In the genomic region with DNA sequence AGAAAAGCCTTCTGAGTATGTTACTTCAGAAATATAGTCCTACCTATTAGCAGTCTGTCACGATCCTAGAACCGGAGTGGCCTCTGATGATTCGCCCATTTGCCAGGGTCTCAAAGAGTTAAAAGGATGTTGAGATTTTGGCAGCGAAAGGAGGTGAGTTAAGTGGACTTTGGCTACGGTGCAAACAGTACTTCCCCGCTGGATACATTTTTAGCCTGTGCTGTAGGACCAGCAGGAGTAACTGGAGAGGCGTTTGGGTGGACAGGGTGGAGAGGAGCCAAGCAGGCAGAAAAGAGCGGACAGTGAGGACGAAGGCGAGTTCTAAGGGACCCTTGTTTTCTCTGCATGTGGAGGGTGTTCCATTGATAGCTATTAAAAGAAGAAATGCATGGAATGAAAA, we compare ENCODE assay signal across 10 mouse cellular contexts.
DNase-seq lines count a peak whose midpoint lies in the region; ATAC-seq and TF ChIP-seq lines count a peak whose summit lies in the region.
"Had no signal": no experiment of that assay in that cellular context is flagged by ENCODE, and none has a peak within 500 bp of the region (broad histone marks: within the 10 kb centered on the region; RNA-seq: fewer than 3 reads in every experiment).

No protein-coding gene starts in this region.

- H3K4me3 ChIP-seq in brown adipose tissue, adult 24 weeks (ENCODE audit: insufficient read depth, low read depth, low read length): no peak overlapping the region
- no peak overlapping the region for H3K4me3 ChIP-seq in heart, postnatal 0 days (ENCODE audit: low read depth, low read length)
- H3K4me3 ChIP-seq: intestine, embryonic 15.5 days had no signal

- no peak overlapping the region for H3K9ac ChIP-seq in heart, postnatal 0 days (replicated peaks; ENCODE audit: low read depth, low read length)
- H3K9ac ChIP-seq: intestine, embryonic 15.5 days had no signal

- WGBS in heart, postnatal 0 days: 20% methylated on average over 10 of the region's 10 CpGs

- no peak for TF ChIP-seq EP300 in heart, postnatal 0 days (IDR thresholded peaks at IDR 0.05; ENCODE audit: low read depth)

- intact Hi-C loops in heart, postnatal 25 days (cut with DNase I): loop anchor here (2.0 kb wide), 1 partner anchor 105 kb away; no protein-coding TSS in a partner anchor

- peaks cover 40% of the 10 kb centered on the region for H3K4me1 ChIP-seq in brown adipose tissue, adult 24 weeks (ENCODE audit: control insufficient read depth, insufficient read depth, insufficient read length, low read length)
- peaks cover 32% of the 10 kb centered on the region for H3K4me1 ChIP-seq in heart, postnatal 0 days (ENCODE audit: control insufficient read depth, insufficient read depth)

- TF ChIP-seq CTCF in heart, postnatal 0 days (IDR thresholded peaks at IDR 0.05; ENCODE audit: low read depth): no peak

- peak overlapping the region; percentile 29 for H3K4me2 ChIP-seq in heart, postnatal 0 days (ENCODE audit: low read depth, low read length)
- H3K4me2 ChIP-seq: intestine, embryonic 15.5 days had no signal

- no peaks in the 10 kb centered on the region for H3K9me3 ChIP-seq in heart, postnatal 0 days (replicated peaks; ENCODE audit: control insufficient read depth, low read length)
- H3K9me3 ChIP-seq: intestine, embryonic 15.5 days had no signal

- peak; percentile 46 for ATAC-seq in heart, postnatal 0 days (ENCODE audit: insufficient read depth, low read depth)
- ATAC-seq: intestine, embryonic 15.5 days had no signal

- DNase-seq in heart, adult 11 months: peak; percentile 97
- DNase-seq in heart, postnatal 25 days (ENCODE audit: low spot score): no peak
- DNase-seq in heart, postnatal 0 days (ENCODE audit: low spot score): peak; percentile 75
- DNase-seq in lung, adult 18-20 months: peak; percentile 36 to 49
- no peak for DNase-seq in thymus, postnatal 0 days (ENCODE audit: low spot score)
- DNase-seq in spleen, postnatal 14 days (ENCODE audit: low spot score in 2 of 2): no peak
- DNase-seq in testis, postnatal 10 days (ENCODE audit: low spot score): no peak
- DNase-seq: B cell, adult 2 months had no signal

- H3K27ac ChIP-seq in brown adipose tissue, adult 24 weeks (replicated peaks; ENCODE audit: low read depth, low read length): peak overlapping the region; percentile 35; the same call in 1 of the 2 replicates
- peak overlapping the region; percentile 40 for H3K27ac ChIP-seq in heart, postnatal 0 days (ENCODE audit: low read depth)
- H3K27ac ChIP-seq: intestine, embryonic 15.5 days had no signal

- H3K27me3 ChIP-seq in heart, postnatal 0 days (ENCODE audit: control insufficient read depth, insufficient read depth, low read length): no peaks in the 10 kb centered on the region
- H3K27me3 ChIP-seq: intestine, embryonic 15.5 days had no signal

- H3K36me3 ChIP-seq in heart, postnatal 0 days (replicated peaks; ENCODE audit: control insufficient read depth, insufficient read depth, low read length): no peaks in the 10 kb centered on the region
- H3K36me3 ChIP-seq: intestine, embryonic 15.5 days had no signal

Comparison
In these comparisons a context has a peak if more than half of its experiments do, and no peak if none do; other contexts are left out.
1. DNase-seq: peak in heart, adult 11 months (single experiment), heart, postnatal 0 days (single experiment) and lung, adult 18-20 months (2 of 2); none in heart, postnatal 25 days (single experiment), thymus, postnatal 0 days (single experiment), spleen, postnatal 14 days (0 of 2) and testis, postnatal 10 days (single experiment).